ENCODE assay signal across 13 mouse cellular contexts in the genomic region with DNA sequence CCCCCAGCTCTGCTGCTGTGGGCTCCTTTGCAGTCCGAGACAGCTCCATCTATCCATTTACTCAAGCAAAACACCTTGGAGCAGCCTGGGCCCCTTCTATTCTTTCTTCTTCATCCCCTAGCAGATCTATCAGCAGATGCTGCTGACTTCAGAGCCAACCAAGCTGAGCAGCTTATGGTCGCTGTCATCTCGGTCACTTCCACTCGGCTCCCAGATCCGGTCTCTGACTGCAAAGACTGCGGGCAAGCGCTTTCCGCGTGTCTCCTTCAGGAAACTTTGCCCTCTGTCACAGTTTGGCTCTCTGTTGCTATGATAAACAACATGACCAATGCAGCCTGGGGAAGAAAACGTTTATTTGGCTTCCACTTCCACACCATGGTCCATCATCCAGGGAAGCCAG. TPM values are rescaled to one million over a fixed set of nuclear protein-coding genes. Genes with fewer than 3 reads are reported as not detected.
"Had no signal": no experiment of that assay in that cellular context is flagged by ENCODE, and none has a peak within 500 bp of the region (broad histone marks: within the 10 kb centered on the region; RNA-seq: fewer than 3 reads in every experiment).

No protein-coding gene starts in this region.

- H3K27ac ChIP-seq: kidney, postnatal 0 days; limb, embryonic 10.5 days; liver, embryonic 15.5 days; lung, embryonic 15.5 days; midbrain, embryonic 13.5 days; neural tube, embryonic 12.5 days; stomach, postnatal 0 days had no signal

- H3K36me3 ChIP-seq: limb, embryonic 10.5 days; liver, embryonic 15.5 days; lung, embryonic 15.5 days; midbrain, embryonic 13.5 days; neural tube, embryonic 12.5 days had no signal

- ATAC-seq: hindbrain, embryonic 16.5 days; midbrain, embryonic 13.5 days had no signal

- H3K4me3 ChIP-seq: limb, embryonic 10.5 days; liver, embryonic 15.5 days; lung, embryonic 15.5 days; midbrain, embryonic 13.5 days; neural tube, embryonic 12.5 days had no signal

- H3K4me2 ChIP-seq: liver, embryonic 11.5 days; lung, embryonic 15.5 days; midbrain, embryonic 13.5 days; neural tube, embryonic 12.5 days had no signal

- H3K27me3 ChIP-seq: liver, embryonic 15.5 days; lung, embryonic 15.5 days; neural tube, embryonic 12.5 days had no signal

- H3K9ac ChIP-seq: liver, embryonic 15.5 days; lung, embryonic 15.5 days; midbrain, embryonic 13.5 days; neural tube, embryonic 12.5 days had no signal

- H3K4me1 ChIP-seq: midbrain, embryonic 13.5 days; neural tube, embryonic 12.5 days had no signal

- H3K9me3 ChIP-seq: limb, embryonic 10.5 days; liver, embryonic 15.5 days; lung, embryonic 15.5 days; midbrain, embryonic 13.5 days; neural tube, embryonic 12.5 days had no signal

- DNase-seq: layer of hippocampus, adult 9-11 months; thymus, postnatal 4 days had no signal

RNA-seq across cellular contexts. Expression of a gene that starts 23.2 kb away (rescaled TPM):
- total RNA-seq: monocyte, adult 5-6 weeks; neutrophil, adult 5-6 weeks had no signal
